Mouse (Mus musculus) frontal cortex, postnatal 14 days (tissue): ENCODE data around the gene Calm1.
"Not testable (repeated sequence)": the region's sequence is repeated elsewhere in the genome, so short reads cannot be mapped to it uniquely, and the experiment has no call there.

Source experiments
- DNase-seq, 2 experiments: peaks; one replicate each; pipeline ENCODE4 v3.0.0; 2022; ENCODE audit warnings: low spot score in 2 of 2

Gene Calm1

DNA sequence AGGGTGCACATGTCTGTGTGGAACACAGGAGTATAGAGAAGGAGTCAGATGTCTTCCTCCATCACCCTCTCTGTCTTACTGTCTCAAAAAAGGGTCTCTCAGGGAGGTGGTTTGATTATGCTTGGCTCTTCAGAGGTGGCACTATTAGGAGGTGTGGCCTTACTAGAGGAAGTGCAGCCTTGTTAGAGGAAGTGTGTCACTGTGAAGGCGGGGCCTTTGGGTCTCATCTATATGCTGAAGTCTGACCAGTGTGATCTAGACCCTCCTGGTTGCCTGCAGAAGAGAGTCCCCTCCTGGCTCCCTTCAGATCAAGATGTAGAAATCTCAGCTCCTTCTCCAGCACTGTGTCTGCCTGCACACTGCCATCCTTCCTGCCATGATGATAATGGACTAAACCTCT is 5.1 kb upstream of the Calm1 start:
- DNase-seq = no peak

DNA sequence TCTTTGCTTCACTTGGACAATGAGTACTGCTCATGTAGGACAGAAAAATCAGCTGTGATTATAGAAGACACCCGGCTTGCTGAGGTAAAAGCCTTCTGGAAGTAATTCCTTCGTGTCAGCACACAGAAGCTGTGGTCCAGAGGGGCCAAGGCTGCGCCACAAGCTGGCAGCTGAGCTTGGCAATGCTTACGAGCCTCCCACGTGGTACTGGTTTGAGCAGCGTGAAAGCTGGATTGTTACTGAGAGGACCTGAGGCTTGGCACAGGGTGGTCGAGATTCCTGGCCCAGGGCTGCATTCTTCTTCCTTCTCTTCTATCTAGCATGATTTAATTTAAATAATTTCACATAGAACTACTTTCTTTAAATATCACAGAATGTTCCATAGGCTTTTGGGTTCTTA is 2.4 kb upstream of the Calm1 start:
- no peak for DNase-seq

DNA sequence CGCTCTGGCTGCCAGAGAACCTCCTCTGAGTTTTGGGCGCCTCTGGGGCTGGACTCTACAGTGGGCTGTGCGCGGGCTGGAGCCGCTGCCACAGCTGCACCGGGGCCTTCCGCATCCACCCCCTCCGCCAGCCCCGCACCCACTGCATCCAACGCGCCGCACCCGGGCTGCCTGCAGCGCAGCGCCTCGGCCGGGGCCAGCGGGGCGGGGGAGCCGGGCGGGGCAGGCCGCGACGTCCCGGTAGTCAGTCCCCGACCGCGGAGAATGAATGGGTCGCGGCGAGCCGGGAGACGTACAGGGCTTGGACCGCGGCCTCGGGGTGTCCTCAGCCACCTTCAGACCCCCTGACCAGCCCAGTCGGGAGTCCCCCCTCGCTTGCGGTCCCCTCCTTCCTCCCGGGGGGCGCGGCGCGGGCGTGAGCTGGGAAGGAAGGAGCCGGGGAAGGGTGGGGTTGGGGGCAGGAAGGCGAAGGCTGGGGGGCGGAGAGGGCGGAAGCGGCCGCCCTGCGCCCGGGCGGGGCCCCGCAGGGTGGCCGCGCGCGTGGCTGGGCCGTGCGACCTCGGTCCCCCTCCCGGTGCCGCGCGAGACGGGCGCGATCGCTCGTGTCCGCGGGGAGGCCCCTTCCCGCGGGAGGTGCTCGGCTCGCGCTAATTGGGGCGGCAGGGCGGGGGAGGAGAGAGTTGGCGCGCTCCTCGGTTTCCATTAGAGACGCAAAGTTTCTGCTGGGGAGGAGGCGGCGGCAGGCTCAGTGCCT is 833 bp downstream of the Calm1 start:
- DNase-seq = peak in 1 of 2 experiments; percentile 67

DNA sequence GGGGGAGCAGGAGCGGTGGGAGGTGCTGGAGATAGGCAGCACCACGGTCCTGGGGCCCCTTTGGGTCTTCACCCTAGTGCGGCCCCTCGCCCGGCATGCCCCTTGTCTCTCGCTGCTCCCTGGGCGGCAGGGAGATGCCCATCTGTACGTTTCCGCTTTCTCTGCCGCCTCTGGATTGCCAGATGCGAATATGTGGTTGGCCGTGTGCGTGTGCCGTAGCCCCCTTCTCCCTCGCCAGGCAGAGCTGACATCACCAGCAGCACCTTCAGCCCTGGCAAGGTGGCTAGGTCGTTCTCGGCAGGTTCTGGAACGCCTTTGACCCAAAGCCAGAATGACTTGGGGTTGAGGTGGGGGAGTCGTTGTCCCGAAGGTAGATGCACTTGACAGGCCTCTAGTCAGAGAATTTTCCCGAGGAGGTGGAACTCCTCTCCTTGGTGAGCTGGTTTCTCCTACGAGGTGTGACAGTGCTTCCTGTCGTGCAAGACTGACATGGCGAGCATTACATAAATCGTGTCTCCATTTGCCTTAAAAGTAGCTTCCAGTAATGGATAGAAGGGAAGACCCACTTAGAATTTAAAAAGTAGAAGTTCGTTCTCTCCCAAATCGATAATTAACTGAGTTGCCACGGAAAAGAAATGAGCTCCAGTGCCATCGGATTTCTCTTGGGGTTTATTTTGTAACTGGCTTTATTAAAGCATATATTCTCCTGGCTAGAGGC is 1.6 kb downstream of the Calm1 start:
- no peak for DNase-seq

DNA sequence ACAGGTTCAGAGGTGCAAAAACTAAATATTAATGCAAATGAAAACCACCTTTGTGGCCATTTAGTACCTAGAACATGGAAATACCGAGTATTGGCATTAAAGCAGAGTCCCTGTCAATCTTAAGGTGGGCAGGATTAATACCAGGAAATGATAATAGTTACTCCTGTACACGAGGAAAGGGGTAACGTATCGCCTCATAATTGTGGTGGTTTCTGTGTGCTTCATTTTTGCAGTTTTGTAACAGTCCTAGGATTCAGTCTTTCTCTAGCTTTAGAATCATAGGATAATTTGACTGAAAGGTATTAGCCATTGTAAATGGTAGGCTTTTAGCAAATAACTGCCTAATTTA is 2.1 kb downstream of the Calm1 start:
- no peak for DNase-seq

DNA sequence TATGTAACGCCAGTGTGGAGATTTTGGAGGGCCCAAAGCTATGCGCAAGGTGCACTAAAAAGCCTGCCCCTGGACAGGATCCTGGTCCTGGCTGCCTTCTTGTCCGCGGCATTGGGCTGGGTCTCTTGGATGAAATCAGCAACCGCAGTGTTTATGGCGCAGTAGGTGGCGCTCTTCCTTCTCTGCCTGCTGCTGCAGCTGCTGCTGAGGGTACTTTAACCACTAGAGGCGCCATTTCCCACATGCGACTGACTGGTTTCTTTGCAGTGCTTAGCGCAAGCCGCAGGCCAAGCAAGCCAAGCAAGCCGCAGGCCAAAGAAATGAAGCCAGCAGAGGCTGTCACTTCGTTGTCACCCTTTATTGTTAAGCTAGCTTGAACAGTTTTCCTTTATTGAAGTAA is 2.6 kb downstream of the Calm1 start:
- peak; percentile 90 to 94 for DNase-seq

DNA sequence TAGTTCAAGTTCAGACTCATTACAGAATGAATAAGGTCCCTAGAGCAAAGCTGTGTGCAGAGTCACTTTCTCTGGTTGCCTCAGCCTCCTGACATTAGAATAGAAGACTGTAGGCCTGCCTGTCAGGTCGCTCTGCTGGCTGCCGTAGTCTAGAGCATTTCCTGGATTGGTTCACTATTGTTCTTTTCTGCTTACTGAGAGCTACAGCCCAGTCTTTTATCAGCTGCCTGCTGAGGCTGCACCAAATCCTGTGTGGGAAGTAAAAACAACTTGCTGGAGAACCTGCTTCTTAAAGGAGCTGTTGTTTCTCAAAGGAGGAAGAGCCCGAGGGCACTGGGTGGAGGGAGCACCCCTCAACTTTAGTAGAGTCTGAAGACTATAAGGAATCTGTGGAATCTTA is 4.5 kb downstream of the Calm1 start:
- DNase-seq = no peak

DNA sequence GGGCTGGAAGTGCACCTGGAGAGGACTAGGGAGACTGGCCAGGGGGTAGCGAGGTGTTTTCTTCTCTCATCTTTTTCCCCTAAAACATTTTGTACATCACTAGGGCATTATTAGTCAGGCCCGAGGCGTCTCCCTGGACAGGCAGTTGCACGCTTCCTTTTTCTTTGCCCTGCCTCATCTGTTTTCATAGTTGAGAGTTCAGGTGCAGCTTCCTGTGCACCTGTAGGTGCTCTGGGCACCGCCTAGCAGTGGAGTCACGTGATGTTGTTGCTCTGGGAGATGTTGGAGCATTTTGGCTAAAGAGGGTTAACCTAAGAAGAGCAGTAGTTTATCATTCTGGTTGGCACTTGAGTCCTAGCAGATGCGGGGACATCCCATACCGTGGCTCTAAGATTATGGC is 5.9 kb downstream of the Calm1 start:
- DNase-seq = no peak

DNA sequence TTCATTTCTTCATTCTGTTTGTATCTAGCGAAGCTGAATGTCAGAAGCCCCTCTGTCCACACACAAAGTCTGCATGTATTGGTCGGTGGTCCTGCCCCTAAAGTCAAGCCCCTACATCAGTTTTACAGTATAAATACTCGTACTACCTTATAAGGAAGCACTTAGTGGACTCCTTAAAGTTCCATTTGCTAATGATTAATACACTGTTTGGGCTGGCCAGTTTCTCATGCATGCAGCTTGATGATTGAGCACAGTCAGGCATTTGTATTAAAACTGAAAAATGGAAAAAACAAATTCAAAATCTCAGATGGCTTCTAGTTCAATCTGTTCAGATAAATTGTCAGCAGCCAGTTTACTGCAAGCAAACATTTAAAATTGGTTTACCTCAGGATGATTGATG is 7.3 kb downstream of the Calm1 start:
- no peak for DNase-seq

DNA sequence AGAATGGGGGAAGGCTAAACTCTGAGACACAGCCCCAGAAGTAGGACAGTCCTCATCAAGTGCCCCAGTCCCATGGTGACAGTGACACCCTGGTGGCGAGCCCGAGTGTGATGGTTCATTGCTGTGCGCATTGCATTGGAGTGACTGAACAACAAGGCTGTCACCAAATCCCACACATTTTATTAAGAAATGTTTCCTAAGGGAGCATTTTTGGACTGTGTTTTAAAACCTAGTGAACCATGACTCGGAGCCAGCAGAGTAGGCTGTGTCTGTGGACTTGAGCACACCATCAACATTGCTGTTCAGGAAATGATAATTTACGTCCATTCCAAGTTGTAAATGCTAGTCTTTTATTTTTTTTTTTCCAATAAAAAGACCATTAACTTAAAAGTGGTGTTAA is 7.7 kb downstream of the Calm1 start:
- no peak for DNase-seq

DNA sequence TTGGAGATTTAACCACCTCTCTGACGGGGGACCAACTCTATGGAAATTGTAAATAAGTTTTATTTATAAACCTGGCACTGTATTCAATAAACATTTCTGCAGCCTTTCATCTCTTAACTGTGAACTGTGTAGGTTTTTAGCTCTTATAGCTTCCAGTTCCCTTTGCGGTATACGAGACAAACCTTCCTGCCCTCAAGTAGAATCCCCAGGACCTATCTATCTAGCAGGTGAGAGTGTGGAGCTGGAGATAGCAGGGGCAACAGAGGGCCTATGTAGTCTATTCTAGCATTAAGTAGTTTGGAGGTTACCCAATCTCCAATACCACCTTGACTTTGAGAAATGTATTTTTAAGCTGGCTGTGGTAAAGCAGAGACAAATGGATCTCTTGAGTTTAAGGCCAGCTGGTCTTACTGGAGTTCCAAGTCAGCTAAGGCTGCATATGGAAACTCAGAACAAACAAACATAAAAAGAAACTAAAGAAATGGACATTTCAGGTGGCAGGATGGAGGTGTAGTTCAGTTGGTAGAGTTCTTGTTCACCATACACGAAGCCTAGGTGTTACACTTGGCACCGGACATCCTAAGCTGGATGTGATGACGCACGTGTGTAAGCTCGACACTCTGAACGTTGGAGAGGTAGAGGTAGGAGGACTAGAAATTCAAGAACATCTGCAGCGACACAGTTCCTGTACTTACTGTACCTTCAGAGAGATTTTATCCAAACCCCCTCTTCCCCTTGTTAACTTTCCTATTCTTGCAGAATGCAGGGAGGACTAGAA is 10.7 kb downstream of the Calm1 start:
- DNase-seq = no peak

DNA sequence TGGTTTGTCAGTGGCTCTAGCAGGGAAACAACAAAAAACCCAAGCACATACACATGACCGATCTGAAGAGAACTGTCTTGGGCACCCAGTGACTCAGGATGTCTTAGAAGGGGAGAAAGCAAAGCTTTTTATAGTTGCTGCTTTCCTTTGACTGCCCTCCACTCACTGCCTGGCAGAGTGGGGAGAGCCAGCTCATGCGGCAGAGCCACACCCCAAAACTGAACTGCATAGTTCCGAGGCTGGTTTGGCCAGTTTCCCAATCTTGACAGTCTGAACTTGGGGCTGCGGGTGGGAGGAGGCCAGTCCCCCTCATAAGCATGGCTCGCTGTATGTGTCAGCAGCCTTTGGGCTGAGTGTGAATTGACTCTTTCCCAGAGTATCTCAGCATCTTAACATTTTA is 11.7 kb downstream of the Calm1 start:
- DNase-seq = no peak

DNA sequence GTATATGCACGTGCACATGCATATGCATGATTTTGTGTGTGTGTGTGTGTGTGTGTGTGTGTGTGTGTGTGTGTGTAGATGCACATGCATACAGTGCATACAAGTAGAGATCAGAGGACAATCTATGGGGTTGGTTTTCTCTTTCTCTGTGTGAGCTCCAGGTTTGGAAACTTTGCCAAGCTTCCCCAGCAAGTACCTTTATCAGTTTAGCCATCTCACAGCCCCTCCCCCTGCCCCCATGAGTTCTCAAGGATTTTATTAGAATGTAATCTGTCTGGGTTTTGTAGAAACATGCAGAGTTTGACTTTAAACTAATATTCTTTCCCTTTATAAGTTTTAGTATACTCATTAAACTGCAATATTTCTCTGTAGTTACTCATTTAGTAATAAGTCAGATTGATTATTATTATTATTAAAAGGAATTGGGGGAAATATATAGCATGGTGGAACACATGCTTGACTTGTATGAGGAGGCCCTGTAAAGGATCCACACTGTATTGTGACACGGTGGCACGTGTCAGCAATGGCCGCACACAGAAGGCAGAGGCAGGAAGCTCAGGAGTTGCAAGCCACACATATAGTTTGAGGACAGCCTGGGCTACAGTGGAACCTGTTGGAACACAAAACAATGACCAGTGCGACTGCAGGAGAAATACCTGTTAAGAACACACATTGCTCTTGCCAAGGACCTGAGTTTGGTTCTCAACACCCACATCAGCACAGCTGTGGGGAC is 12.4 kb downstream of the Calm1 start:
- DNase-seq = no peak

DNA sequence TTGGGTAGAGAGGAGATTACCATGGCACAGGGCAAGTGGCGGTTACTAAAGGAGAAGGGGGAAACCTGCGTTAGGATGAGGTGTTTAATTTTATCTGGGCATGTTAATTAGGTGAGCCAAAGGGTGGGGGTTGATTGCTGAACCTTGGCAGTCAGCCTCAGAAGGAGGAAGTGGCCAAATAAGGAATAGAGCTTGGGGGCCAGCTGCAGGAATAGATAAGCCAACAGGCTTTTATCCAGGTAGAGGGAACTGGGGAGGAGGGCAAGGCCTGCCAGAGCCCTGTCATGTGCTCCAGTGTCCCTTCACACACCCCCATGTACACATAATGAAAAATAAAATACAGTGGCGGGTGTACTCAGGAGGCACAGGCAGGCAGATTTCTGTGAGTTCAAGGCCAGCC is 13.2 kb downstream of the Calm1 start:
- no peak for DNase-seq

DNA sequence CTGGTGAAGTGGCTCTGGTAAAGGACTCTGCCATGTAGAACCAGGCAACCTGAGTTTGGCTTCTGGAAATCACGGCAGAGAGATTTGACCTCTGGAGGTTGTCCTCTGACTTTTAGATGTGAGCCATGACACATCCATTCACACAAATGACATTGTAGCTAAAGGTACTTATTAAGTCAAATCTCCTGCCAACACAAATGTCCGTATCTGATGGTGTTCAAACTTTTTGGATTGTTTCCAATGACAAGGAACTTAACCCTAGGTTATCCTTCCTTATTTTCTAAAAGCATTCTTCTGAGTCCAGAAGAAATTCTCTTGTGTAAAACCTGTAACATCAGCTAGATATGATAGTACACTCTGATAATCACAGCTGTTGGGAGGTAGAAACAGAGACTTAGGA is 13.9 kb downstream of the Calm1 start:
- no peak for DNase-seq

DNA sequence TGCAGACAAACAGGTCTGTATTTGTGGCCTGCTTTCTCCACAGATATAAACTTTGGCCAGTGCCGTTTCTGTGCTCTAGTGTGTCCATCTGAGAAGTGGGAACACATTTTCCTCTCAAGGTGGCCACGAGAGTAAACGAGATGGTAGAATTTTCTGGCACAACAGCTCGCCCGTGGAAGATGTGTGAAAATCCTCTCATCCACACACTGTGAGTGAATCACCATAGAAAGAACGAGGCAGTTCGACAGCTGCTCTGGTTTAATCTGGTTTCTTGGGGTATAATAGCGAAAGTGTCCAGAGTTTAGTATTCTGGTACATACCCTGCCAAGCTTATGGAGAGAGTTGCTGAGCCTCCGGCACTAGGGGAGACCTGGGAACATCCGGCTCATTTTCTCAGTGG is 14.9 kb downstream of the Calm1 start:
- DNase-seq = no peak

DNA sequence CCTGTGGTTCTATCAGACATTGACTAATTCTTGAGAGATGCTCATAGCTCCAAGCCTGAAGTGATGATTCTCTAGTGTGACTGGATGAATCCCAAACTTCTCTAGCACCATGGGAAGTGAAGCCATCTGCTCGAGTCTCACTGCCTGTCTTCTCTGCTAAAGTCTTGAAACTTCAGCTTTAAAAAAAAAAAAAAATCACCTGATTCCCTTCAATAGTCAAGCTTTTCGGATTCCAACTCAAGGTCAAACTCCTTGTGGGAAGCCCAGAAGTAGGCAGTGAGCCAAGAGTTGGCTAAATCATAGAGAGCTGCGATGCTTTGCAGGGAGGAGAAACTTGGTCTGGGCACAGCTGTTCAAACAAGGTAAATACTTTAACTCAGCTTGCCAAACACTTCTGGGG is 15.5 kb downstream of the Calm1 start:
- no peak for DNase-seq

DNA sequence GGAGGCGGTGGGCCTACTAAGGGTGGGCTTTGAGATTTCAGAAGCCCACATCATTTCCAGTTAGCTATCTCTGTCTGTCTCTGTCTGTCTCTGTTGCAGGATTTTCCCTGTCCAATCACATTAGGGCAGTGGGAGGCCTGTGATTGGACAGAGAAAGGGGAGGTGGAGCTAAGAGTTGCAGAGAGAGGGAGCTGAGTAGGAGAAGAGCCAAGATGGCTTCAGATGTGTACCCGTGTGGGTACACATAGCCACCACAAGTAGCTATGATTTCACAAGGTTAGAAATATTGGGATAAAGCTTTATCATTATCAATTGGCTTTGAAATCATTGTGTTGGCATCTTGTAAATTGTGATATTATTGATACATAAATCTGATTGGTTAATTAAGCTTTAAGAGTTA is 17.9 kb downstream of the Calm1 start:
- not testable (repeated sequence) for DNase-seq

DNA sequence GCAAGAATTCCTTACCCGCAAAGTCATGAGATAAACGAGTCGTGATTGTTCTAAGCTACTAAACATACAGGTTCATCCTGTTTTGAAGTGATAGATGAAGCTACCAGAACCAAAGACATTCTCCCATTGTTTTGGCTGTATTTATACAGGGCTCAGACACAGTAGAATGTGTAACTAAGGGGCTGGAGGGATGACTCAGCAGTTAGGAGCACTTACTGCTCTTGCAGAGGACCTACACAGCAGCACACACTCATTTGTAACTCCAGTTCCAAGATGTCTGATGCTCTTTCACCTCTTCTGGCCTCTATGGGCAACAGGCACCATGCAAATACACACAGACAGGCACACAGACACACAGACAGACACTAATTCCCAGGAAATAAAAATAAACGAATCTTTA is 20.8 kb downstream of the Calm1 start:
- DNase-seq = no peak

DNA sequence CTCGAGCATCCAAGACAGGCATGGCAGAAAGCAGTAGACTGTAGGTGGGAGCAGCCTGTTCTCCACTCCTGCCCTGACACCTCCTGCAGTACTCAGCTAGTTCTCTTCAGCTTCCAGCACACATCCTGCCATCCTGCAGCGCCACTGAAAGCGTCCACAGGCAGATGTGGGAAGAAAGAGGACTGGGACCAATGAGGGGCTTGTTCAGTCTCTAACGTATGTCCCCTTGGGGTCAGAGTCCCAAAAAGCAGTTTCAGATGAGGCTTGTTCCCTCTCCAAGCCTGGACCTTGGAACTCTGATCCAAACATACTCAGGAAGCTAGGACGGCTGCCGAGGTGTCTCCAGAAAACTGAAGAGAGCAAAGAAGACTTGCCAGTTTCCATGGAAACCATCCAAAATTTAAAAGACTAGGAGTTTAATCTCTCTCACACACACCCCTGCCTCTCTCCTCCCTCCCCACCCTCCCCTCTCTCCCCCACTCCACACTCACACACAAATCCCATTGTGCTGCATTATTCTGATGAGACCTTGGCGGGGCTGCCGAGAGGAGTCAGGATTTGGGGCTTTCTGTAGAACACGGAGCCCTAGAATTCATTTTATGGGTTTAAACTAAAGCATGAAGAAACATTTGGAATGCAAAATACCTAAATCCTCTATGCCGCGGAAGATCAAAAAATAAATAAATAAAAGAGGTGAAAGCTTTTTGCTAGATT is 22.5 kb downstream of the Calm1 start:
- DNase-seq = no peak

DNA sequence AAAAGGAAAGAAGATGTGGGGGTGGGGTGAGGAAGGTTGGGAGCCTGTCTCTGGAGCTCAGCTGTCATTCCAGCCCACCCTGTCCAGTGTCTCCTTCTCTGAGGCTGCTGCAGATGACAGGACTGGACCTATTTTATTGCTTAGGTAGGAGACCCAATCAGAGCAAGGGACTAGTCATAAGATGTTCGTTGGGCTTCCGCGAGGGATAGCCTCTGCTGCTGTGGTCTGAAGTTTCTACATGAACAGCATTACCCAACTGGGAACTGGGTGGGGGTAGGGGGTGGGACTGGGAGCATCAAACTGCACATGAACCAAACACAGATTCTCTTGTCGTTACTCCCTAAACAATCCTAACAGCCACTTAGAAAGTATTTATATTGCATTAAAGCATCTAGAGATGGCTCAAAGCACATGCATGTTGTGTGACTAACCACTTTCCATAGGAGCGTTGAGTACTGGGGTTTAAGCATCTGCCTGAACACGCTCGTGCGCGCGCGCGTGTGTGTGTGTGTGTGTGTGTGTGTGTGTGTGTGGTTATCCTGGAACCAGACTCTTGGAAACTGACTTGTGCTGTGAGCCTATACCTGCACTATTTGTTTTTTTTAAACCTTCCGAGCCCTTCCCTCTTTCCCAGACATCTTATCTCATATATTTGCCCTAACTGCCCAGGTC is 23.2 kb downstream of the Calm1 start:
- DNase-seq = no peak
